Mouse (Mus musculus) CH12.LX (cell line): ENCODE results near the gene Gramd1b. TPM values are rescaled to one million over a fixed set of nuclear protein-coding genes. Genes with fewer than 3 reads are reported as not detected.

Experiments
- DNase-seq: peaks from one replicate; pipeline ENCODE4 v3.0.0-alpha.2; 2013; ENCODE audit errors: extremely low read depth
- H3K27ac ChIP-seq: 2 replicates; pipeline ENCODE4 v1.5.1; 2012; ENCODE audit warnings: low read depth, mild to moderate bottlenecking, control low read depth, moderate library complexity; ENCODE audit not compliant: insufficient read depth
- H3K27me3 ChIP-seq: replicated peaks from 2 replicates; pipeline ENCODE3; 2012; ENCODE audit warnings: inconsistent platforms
- H3K36me3 ChIP-seq, 2 experiments: replicated peaks in 1 of 2; 2 replicates each; pipeline versions ENCODE3 to v1.6.1; 2012; ENCODE audit warnings: inconsistent platforms in 1 of 2, low read length in 1 of 2, mild to moderate bottlenecking in 1 of 2, mixed read lengths in 1 of 2, moderate library complexity in 1 of 2; ENCODE audit not compliant: control insufficient read depth in 1 of 2, insufficient read depth in 1 of 2
- H3K4me1 ChIP-seq, 2 experiments: 2 replicates each; pipeline ENCODE4 v1.6.1; 2012; ENCODE audit warnings: inconsistent platforms in 1 of 2, moderate library complexity in 1 of 2; ENCODE audit not compliant: insufficient read depth in 2 of 2, control insufficient read depth in 1 of 2
- H3K4me2 ChIP-seq: 2 replicates; pipeline ENCODE4 v1.6.1; 2012; ENCODE audit warnings: low read depth, mild to moderate bottlenecking, control low read depth; ENCODE audit not compliant: poor library complexity, insufficient read depth, severe bottlenecking
- H3K4me3 ChIP-seq, 3 experiments: fragments of 150-350 bp in 1 of 3; sonication (generic) in 1 of 3; replicated peaks in 1 of 3; 2 replicates each; pipeline versions ENCODE3 to v1.5.1; 2011 to 2012; ENCODE audit warnings: low read depth in 2 of 3, low read length in 2 of 3, mild to moderate bottlenecking in 2 of 3, moderate library complexity in 2 of 3, control low read depth in 1 of 3, improper control_type of control experiment in 1 of 3, inconsistent platforms in 1 of 3, mixed read lengths in 1 of 3; ENCODE audit not compliant: poor library complexity in 1 of 3
- H3K79me2 ChIP-seq: replicated peaks from 2 replicates; pipeline ENCODE4 v1.6.1; 2012; ENCODE audit warnings: mild to moderate bottlenecking, moderate library complexity; ENCODE audit not compliant: control insufficient read depth, poor library complexity, insufficient read depth, severe bottlenecking; ENCODE audit errors: extremely low read depth
- H3K9ac ChIP-seq: 2 replicates; pipeline ENCODE4 v1.6.1; 2012; ENCODE audit warnings: low read depth, mild to moderate bottlenecking, control low read depth, moderate library complexity; ENCODE audit not compliant: insufficient read depth
- H3K9me3 ChIP-seq: replicated peaks from 2 replicates; pipeline ENCODE3; 2012; ENCODE audit warnings: low read length, inconsistent platforms, mixed read lengths
- BHLHE40 ChIP-seq: IDR thresholded peaks from 2 replicates; pipeline ENCODE4 v1.6.1; 2011; ENCODE audit warnings: mild to moderate bottlenecking, low read depth, low read length, improper control_type of control experiment
- CHD1 ChIP-seq: IDR thresholded peaks from 2 replicates; pipeline ENCODE4 v1.6.1; 2012; ENCODE audit warnings: low read depth, low read length, improper control_type of control experiment, inconsistent platforms
- CHD2 ChIP-seq: IDR thresholded peaks from 2 replicates; pipeline ENCODE4 v1.6.1; 2011; ENCODE audit warnings: low read length, improper control_type of control experiment
- CTCF ChIP-seq, 2 experiments: IDR thresholded peaks in 1 of 2; conservative IDR thresholded peaks in 1 of 2; 2 replicates each; pipeline ENCODE4 v1.5.1; 2011 to 2012; ENCODE audit warnings: low read depth in 2 of 2, low read length in 2 of 2, improper control_type of control experiment in 1 of 2, inconsistent platforms in 1 of 2, mild to moderate bottlenecking in 1 of 2, moderate library complexity in 1 of 2
- ELF1 ChIP-seq: IDR thresholded peaks from 2 replicates; pipeline ENCODE4 v1.6.1; 2014; ENCODE audit warnings: low read depth, mild to moderate bottlenecking, inconsistent platforms, low read length, improper control_type of control experiment
- EP300 ChIP-seq: IDR thresholded peaks from 2 replicates; pipeline ENCODE4 v1.6.1; 2011; ENCODE audit warnings: low read length, improper control_type of control experiment
- ETS1 ChIP-seq: conservative IDR thresholded peaks from 2 replicates; pipeline ENCODE4 v1.6.1; 2012; ENCODE audit warnings: low read depth, mild to moderate bottlenecking, inconsistent platforms, low read length, improper control_type of control experiment, moderate library complexity
- GABPA ChIP-seq: IDR thresholded peaks from 2 replicates; pipeline ENCODE4 v1.6.1; 2012; ENCODE audit warnings: low read depth, low read length, improper control_type of control experiment, inconsistent platforms; ENCODE audit not compliant: insufficient replicate concordance
- IRF4 ChIP-seq: IDR thresholded peaks from 2 replicates; pipeline ENCODE4 v1.6.1; 2014; ENCODE audit warnings: low read depth, mild to moderate bottlenecking, inconsistent platforms, low read length, improper control_type of control experiment
- JUN ChIP-seq: IDR thresholded peaks from 2 replicates; pipeline ENCODE4 v1.6.1; 2011; ENCODE audit warnings: low read depth, mild to moderate bottlenecking, low read length, improper control_type of control experiment, moderate library complexity; ENCODE audit not compliant: insufficient read depth
- KAT2A ChIP-seq: IDR thresholded peaks from 2 replicates; pipeline ENCODE4 v1.6.1; 2012; ENCODE audit warnings: low read length, improper control_type of control experiment, inconsistent platforms; ENCODE audit not compliant: insufficient replicate concordance
- MAFK ChIP-seq: IDR thresholded peaks from 2 replicates; pipeline ENCODE4 v1.6.1; 2011; ENCODE audit warnings: low read length, improper control_type of control experiment; ENCODE audit not compliant: insufficient replicate concordance
- MEF2A ChIP-seq: IDR thresholded peaks from 2 replicates; pipeline ENCODE4 v1.6.1; 2014; ENCODE audit warnings: low read depth, mild to moderate bottlenecking, inconsistent platforms, low read length, improper control_type of control experiment, borderline replicate concordance
- MYC ChIP-seq: IDR thresholded peaks from 2 replicates; pipeline ENCODE4 v1.6.1; 2011; ENCODE audit warnings: low read depth, mild to moderate bottlenecking, improper control_type of control experiment, low read length
- NRF1 ChIP-seq: IDR thresholded peaks from 2 replicates; pipeline ENCODE4 v1.6.1; 2014; ENCODE audit warnings: low read depth, mild to moderate bottlenecking, inconsistent platforms, low read length, improper control_type of control experiment, moderate library complexity
- PAX5 ChIP-seq: IDR thresholded peaks from 2 replicates; pipeline ENCODE4 v1.6.1; 2012; ENCODE audit warnings: low read length, inconsistent platforms, mixed read lengths
- POLR2A ChIP-seq: IDR thresholded peaks from 2 replicates; pipeline ENCODE4 v1.6.1; 2011; ENCODE audit warnings: low read depth, mild to moderate bottlenecking, improper control_type of control experiment, low read length
- RAD21 ChIP-seq: IDR thresholded peaks from 2 replicates; pipeline ENCODE4 v1.6.1; 2011; ENCODE audit warnings: low read depth, mild to moderate bottlenecking, low read length, improper control_type of control experiment, moderate library complexity
- SIN3A ChIP-seq: IDR thresholded peaks from 2 replicates; pipeline ENCODE4 v1.6.1; 2012; ENCODE audit warnings: low read length, improper control_type of control experiment, inconsistent platforms
- TBP ChIP-seq: conservative IDR thresholded peaks from 2 replicates; pipeline ENCODE4 v1.6.1; 2011; ENCODE audit warnings: low read depth, low read length, improper control_type of control experiment
- TCF12 ChIP-seq: IDR thresholded peaks from 2 replicates; pipeline ENCODE4 v1.6.1; 2014; ENCODE audit warnings: low read depth, mild to moderate bottlenecking, inconsistent platforms, low read length, improper control_type of control experiment
- UBTF ChIP-seq: IDR thresholded peaks from 2 replicates; pipeline ENCODE4 v1.6.1; 2012; ENCODE audit warnings: low read depth, mild to moderate bottlenecking, inconsistent platforms, low read length, improper control_type of control experiment, moderate library complexity
- ZMIZ1 ChIP-seq: IDR thresholded peaks from 2 replicates; pipeline ENCODE4 v1.6.1; 2012; ENCODE audit warnings: low read depth, mild to moderate bottlenecking, inconsistent platforms, low read length, improper control_type of control experiment
- dilution Hi-C: fragments of 300-500 bp; cut with MboI; formaldehyde crosslinking; loops from 2 replicates; pipeline ENCODE4 v1.14.3; 2020; ENCODE audit warnings: low sequenced_read_pairs; ENCODE audit not compliant: extremely low pct_unique_long_range_greater_than_20kb, extremely low pct_ligation_motif_present
- in situ Hi-C: fragments of 300-500 bp; cut with MboI; formaldehyde crosslinking; loops from 3 replicates; pipeline ENCODE4 v1.14.3; 2019; ENCODE audit warnings: low sequenced_read_pairs, low pct_ligation_motif_present, low pct_unique_long_range_greater_than_20kb, mixed read lengths
- polyA plus RNA-seq: library from polyadenylated mRNA; unstranded; fragments of >175 nt; gene quantifications from 2 replicates; pipeline ENCODE4 v1.2.1, GENCODE M21; 2012; ENCODE audit warnings: low read depth; ENCODE audit not compliant: insufficient read length
- total RNA-seq, 2 experiments: library from RNA; depleted of rRNA; stranded (reverse); fragments of 300-350 nt in 1 of 2; fragments of >200 nt in 1 of 2; gene quantifications; 2 replicates each; pipeline ENCODE4 v1.2.3; 2012 to 2014

Gramd1b gene
- total and polyA plus RNA-seq, 3 experiments, result 13.3 to 40.8 (median 16.7) TPM

GRCm38 (mm10) chr9:40449610-40450416 lies 81.4 kb downstream of the Gramd1b start:
- in situ Hi-C loops, result no loop called here

GRCm38 (mm10) chr9:40448646-40449243 lies 82.4 kb downstream of the Gramd1b start:
- H3K27ac ChIP-seq, result no peak overlapping the region
- H3K36me3 ChIP-seq, result no peaks in the 10 kb centered on the region
- H3K27me3 ChIP-seq, result no peaks in the 10 kb centered on the region
- no peak overlapping the region for H3K9ac ChIP-seq
- TF ChIP-seq JUN (no peak), UBTF (no peak), EP300 (no peak)
- TF ChIP-seq, all 38 proteins: peak for 0
- dilution Hi-C loops, result no loop called here
- H3K4me2 ChIP-seq, result no peak overlapping the region
- no peak overlapping the region for H3K4me3 ChIP-seq
- no peaks in the 10 kb centered on the region for H3K79me2 ChIP-seq
- H3K9me3 ChIP-seq, result no peaks in the 10 kb centered on the region
- in situ Hi-C loops, result no loop called here
- no peak for DNase-seq
- H3K4me1 ChIP-seq, result peaks cover 12 to 55% of the 10 kb centered on the region in 2 experiments

More at GRCm38 (mm10) chr9:40449610-40450416, 81.4 kb downstream of the Gramd1b start:
- Histone ChIP-seq H3K36me3 (no peaks in the 10 kb centered on the region), H3K4me1 (peaks cover 18 to 64% of the 10 kb centered on the region in 2 experiments), H3K79me2 (no peaks in the 10 kb centered on the region), H3K27me3 (no peaks in the 10 kb centered on the region), H3K27ac (no peak overlapping the region), H3K4me2 (0 out of 2 replicates have a peak overlapping the region, but pooled peaks have one; percentile 38), H3K9ac (no peak overlapping the region), H3K9me3 (no peaks in the 10 kb centered on the region), H3K4me3 (no peak overlapping the region)
- TF ChIP-seq CHD2, result peak; percentile 19; the same call in 1 of the 2 replicates
- TF ChIP-seq MYC, result 0 out of 2 replicates have a peak, but pooled peaks have one; percentile 30
- TF ChIP-seq GABPA, result no peak
- TF ChIP-seq TBP, result no peak
- TF ChIP-seq ELF1, result no peak
- no peak for TF ChIP-seq NRF1
- no peak for TF ChIP-seq JUN
- no peak for TF ChIP-seq CTCF (conservative IDR thresholded peaks at IDR 0.05 in 1 of 2, IDR thresholded peaks at IDR 0.05 in 1 of 2; ENCODE audit: low read depth in 2 of 2, low read length in 2 of 2)
- no peak for TF ChIP-seq BHLHE40
- no peak for TF ChIP-seq RAD21
- TF ChIP-seq SIN3A, result no peak
- TF ChIP-seq EP300, result peak; percentile 55
- peak; percentile 47 for TF ChIP-seq ETS1
- TF ChIP-seq ZMIZ1, result no peak
- 0 out of 2 replicates have a peak, but pooled peaks have one; percentile 24 for TF ChIP-seq MAFK
- no peak for TF ChIP-seq KAT2A
- TF ChIP-seq CHD1, result no peak
- TF ChIP-seq TCF12, result 0 out of 2 replicates have a peak, but pooled peaks have one; percentile 41
- TF ChIP-seq PAX5, result no peak
- no peak; the same call in 1 of the 2 replicates for TF ChIP-seq IRF4
- TF ChIP-seq POLR2A, result 0 out of 2 replicates have a peak, but pooled peaks have one; percentile 24
- peak; percentile 62 for TF ChIP-seq MEF2A
- dilution Hi-C loops, result no loop called here
- peak; percentile 57 for DNase-seq
